Mouse (Mus musculus) gastrocnemius, postnatal 14 days (tissue): ENCODE measurements around the gene Tmc2. TPM values are rescaled to one million over a fixed set of nuclear protein-coding genes. Genes with fewer than 3 reads are reported as not detected.
A peak's percentile ranks its signal among the peaks of the same experiment; 100 is the strongest.

ENCODE experiments used
- DNase-seq: peaks from one replicate; pipeline ENCODE4 v3.0.0; 2021; ENCODE audit warnings: mixed read lengths
- intact Hi-C: fragments of 180-260 bp; cut with DNase I; formaldehyde crosslinking; loops from one replicate; pipeline ENCODE4 v1.15.1; 2025; ENCODE audit warnings: low total_unique reads
- total RNA-seq, 2 experiments: library from RNA; stranded (reverse); gene quantifications; 2 replicates each; pipeline ENCODE4 v1.2.3; 2021

Gene Tmc2
- total RNA-seq, 2 experiments from 2014 or later: not detected

- no peak for DNase-seq
- intact Hi-C loops: loop anchor here (5.0 kb wide), 1 partner anchor 119 kb away; no protein-coding TSS in a partner anchor
Observed at GRCm38 (mm10) chr2:130293486-130293885, 98.5 kb downstream of the Tmc2 start.

GRCm38 (mm10) chr2:130294218-130294935 is 99.4 kb downstream of the Tmc2 start:
- DNase-seq: no peak
- intact Hi-C loops: loop anchor here (5.0 kb wide), 1 partner anchor 118 kb away; no protein-coding TSS in a partner anchor

- intact Hi-C loops: loop anchor here (5.0 kb wide), 2 partner anchors 67 to 117 kb away; no protein-coding TSS in a partner anchor
- peak; percentile 45 for DNase-seq
Observed at GRCm38 (mm10) chr2:130294936-130295277, 99.9 kb downstream of the Tmc2 start, which contains the start of gene Ebf4. Gene Ebf4 (plus strand): TSS chr2:130295169.

- peak; percentile 51 for DNase-seq
- intact Hi-C loops: loop anchor here (5.0 kb wide), 1 partner anchor 67 kb away; no protein-coding TSS in a partner anchor
Observed at GRCm38 (mm10) chr2:130295331-130296133, 100.5 kb downstream of the Tmc2 start.

GRCm38 (mm10) chr2:130296134-130296745 is 101.2 kb downstream of the Tmc2 start:
- DNase-seq: no peak
- intact Hi-C loops: loop anchor here (5.0 kb wide), 1 partner anchor 66 kb away; no protein-coding TSS in a partner anchor

GRCm38 (mm10) chr2:130297580-130297979 is 102.6 kb downstream of the Tmc2 start:
- DNase-seq: no peak
- intact Hi-C loops: loop anchor here (5.0 kb wide), 1 partner anchor 65 kb away; no protein-coding TSS in a partner anchor

- DNase-seq: no peak
- intact Hi-C loops: no loop called here
Observed at GRCm38 (mm10) chr2:130303014-130303413, 108.0 kb downstream of the Tmc2 start.

Other genes with a start within 250 kb of the Tmc2 start
- gene Tgm3, start 182.8 kb upstream of the Tmc2 start, total RNA-seq: under 1 TPM in 1 of 2 experiments, not detected in 1; 0.04 TPM
- gene Tgm6, start 82.8 kb upstream of the Tmc2 start, total RNA-seq: not detected
- 100 to 1,000 TPM; 122 to 127 TPM for gene Snrpb, start 15.8 kb upstream of the Tmc2 start, total RNA-seq
- gene Nop56, start 79.2 kb downstream of the Tmc2 start, total RNA-seq: 10 to 100 TPM; 37.1 to 37.4 TPM
- 100 to 1,000 TPM; 402 to 460 TPM for gene Idh3b, start 89.4 kb downstream of the Tmc2 start, total RNA-seq
- gene Ebf4, start 100.0 kb downstream of the Tmc2 start, total RNA-seq: under 1 TPM; 0.66 to 0.73 TPM
- 10 to 100 TPM in 1 of 2 experiments, 1 to 10 TPM in 1; 7.6 to 10.2 TPM for gene Cpxm1, start 202.4 kb downstream of the Tmc2 start, total RNA-seq
- gene Gm28372, start 210.0 kb downstream of the Tmc2 start, total RNA-seq: not detected
- not detected for gene 1700020A23Rik, start 210.1 kb downstream of the Tmc2 start, total RNA-seq
- not detected for gene Tmem239, start 211.3 kb downstream of the Tmc2 start, total RNA-seq
- gene Vps16, start 229.1 kb downstream of the Tmc2 start, total RNA-seq: 10 to 100 TPM; 17.2 to 17.3 TPM
- gene Pced1a, start 229.5 kb downstream of the Tmc2 start, total RNA-seq: 1 to 10 TPM; 3.2 to 4.5 TPM